Mouse (Mus musculus): ENCODE results near the gene Ube2dnl2. TPM values are rescaled to one million over a fixed set of nuclear protein-coding genes. Genes with fewer than 3 reads are reported as not detected.

The Ube2dnl2 gene
- polyA plus RNA-seq (2016; fragmentation: Nextera tagmentation; extraction: Ambion mirVana): not detected in 2 replicates

- 89% methylated on average over 1 of the region's 1 CpGs for WGBS
Measured at GRCm38 (mm10) chrX:114907282-114907681, at the start of gene Ube2dnl2. TSS of gene Ube2dnl2 (plus strand) at chrX:114907582.

GRCm38 (mm10) chrX:114895489-114895888, 11.9 kb upstream of the Ube2dnl2 start:
- H3K4me1 ChIP-seq: no peaks in the 10 kb centered on the region
- no peaks in the 10 kb centered on the region for H3K9me3 ChIP-seq
- no peak overlapping the region for H3K4me3 ChIP-seq
- no peaks in the 10 kb centered on the region for H3K27me3 ChIP-seq
- no peak for ATAC-seq (ENCODE audit: low FRiP score, low read depth)
- H3K27ac ChIP-seq (replicated peaks): no peak overlapping the region
- H3K9ac ChIP-seq (replicated peaks): no peak overlapping the region
- H3K4me2 ChIP-seq (replicated peaks): no peak overlapping the region
- H3K36me3 ChIP-seq: no peaks in the 10 kb centered on the region

More at GRCm38 (mm10) chrX:114907282-114907681, at the start of gene Ube2dnl2:
- Histone ChIP-seq H3K4me1 (no peaks in the 10 kb centered on the region), H3K9ac (replicated peaks) (no peak within 1 kb of the TSS), H3K4me2 (replicated peaks) (no peak within 1 kb of the TSS), H3K27ac (replicated peaks) (no peak within 1 kb of the TSS), H3K27me3 (no peaks in the 10 kb centered on the region), H3K4me3 (no peak within 1 kb of the TSS), H3K9me3 (no peaks in the 10 kb centered on the region), H3K36me3 (no peaks in the 10 kb centered on the region)
- no peak for ATAC-seq (ENCODE audit: low FRiP score, low read depth)

- no peak overlapping the region for H3K4me2 ChIP-seq (replicated peaks)
- H3K36me3 ChIP-seq: no peaks in the 10 kb centered on the region
- no peak for ATAC-seq (ENCODE audit: low FRiP score, low read depth)
- no peak overlapping the region for H3K9ac ChIP-seq (replicated peaks)
- no peak overlapping the region for H3K27ac ChIP-seq (replicated peaks)
- H3K4me1 ChIP-seq: no peaks in the 10 kb centered on the region
- 89% methylated on average over 3 of the region's 3 CpGs for WGBS
- no peaks in the 10 kb centered on the region for H3K27me3 ChIP-seq
- no peaks in the 10 kb centered on the region for H3K9me3 ChIP-seq
- no peak overlapping the region for H3K4me3 ChIP-seq
Measured at GRCm38 (mm10) chrX:114897506-114897905, 9.9 kb upstream of the Ube2dnl2 start.

GRCm38 (mm10) chrX:114903391-114903790, 4.0 kb upstream of the Ube2dnl2 start:
- Histone ChIP-seq H3K9ac (replicated peaks) (no peak overlapping the region), H3K4me2 (replicated peaks) (no peak overlapping the region), H3K9me3 (no peaks in the 10 kb centered on the region), H3K27me3 (no peaks in the 10 kb centered on the region), H3K4me1 (no peaks in the 10 kb centered on the region), H3K4me3 (no peak overlapping the region), H3K36me3 (no peaks in the 10 kb centered on the region), H3K27ac (replicated peaks) (no peak overlapping the region)
- ATAC-seq (ENCODE audit: low FRiP score, low read depth): no peak

- Histone ChIP-seq H3K4me1 (no peaks in the 10 kb centered on the region), H3K4me2 (replicated peaks) (no peak within 1 kb of the TSS), H3K9me3 (no peaks in the 10 kb centered on the region), H3K4me3 (no peak within 1 kb of the TSS), H3K27ac (replicated peaks) (no peak within 1 kb of the TSS), H3K9ac (replicated peaks) (no peak within 1 kb of the TSS), H3K36me3 (no peaks in the 10 kb centered on the region), H3K27me3 (no peaks in the 10 kb centered on the region)
- 92% methylated on average over 5 of the region's 5 CpGs for WGBS
- ATAC-seq (ENCODE audit: low FRiP score, low read depth): no peak
Measured at GRCm38 (mm10) chrX:114904712-114905111, 2.7 kb upstream of the Ube2dnl2 start, which contains the start of gene Ube2dnl1. TSS of gene Ube2dnl1 (plus strand) at chrX:114905012.

- WGBS: 24% methylated on average over 1 of the region's 1 CpGs
- Histone ChIP-seq H3K36me3 (no peaks in the 10 kb centered on the region), H3K4me1 (no peaks in the 10 kb centered on the region)
Measured at GRCm38 (mm10) chrX:114955066-114955465, 47.7 kb downstream of the Ube2dnl2 start.

More at GRCm38 (mm10) chrX:114955066-114955465, 47.7 kb downstream of the Ube2dnl2 start:
- no peak overlapping the region for H3K27ac ChIP-seq (replicated peaks)
- no peak for ATAC-seq (ENCODE audit: low FRiP score, low read depth)
- H3K27me3 ChIP-seq: no peaks in the 10 kb centered on the region
- H3K9ac ChIP-seq (replicated peaks): no peak overlapping the region
- H3K4me2 ChIP-seq (replicated peaks): no peak overlapping the region
- no peak overlapping the region for H3K4me3 ChIP-seq
- H3K9me3 ChIP-seq: no peaks in the 10 kb centered on the region

Other genes with a start within 250 kb of the Ube2dnl2 start
- not detected in 2 replicates for gene Ube2dnl1, start 2.6 kb upstream of the Ube2dnl2 start, polyA plus RNA-seq (2016; fragmentation: Nextera tagmentation; extraction: Ambion mirVana)